Comparison of ENCODE assay signal across 8 mouse cellular contexts in genomic region chr12:12287131-12287786, GRCm38 (mm10). TPM values are rescaled to one million over a fixed set of nuclear protein-coding genes. Genes with fewer than 3 reads are reported as not detected.
DNase-seq lines count a peak whose midpoint lies in the region; ATAC-seq lines count a peak whose summit lies in the region.

No protein-coding gene starts in this region.

- DNase-seq in left cerebral cortex, postnatal 4 days: peak; percentile 78
- DNase-seq in left cerebral cortex, adult 8-10 months (ENCODE audit: low spot score in 2 of 2): no peak
- peak; percentile 26 to 35 for DNase-seq in adrenal gland, postnatal 36 days
- DNase-seq in cerebellum, postnatal 14 days: peak; percentile 73 to 78
- peak; percentile 88 for DNase-seq in telencephalon, adult 2 months (ENCODE audit: low read depth, low spot score)
- no peak for DNase-seq in spleen, adult 18-20 months

- H3K27me3 ChIP-seq in hindbrain, embryonic 12.5 days: no peaks in the 10 kb centered on the region
- no peaks in the 10 kb centered on the region for H3K27me3 ChIP-seq in megakaryocyte, embryonic 14.5 days (replicated peaks)

- H3K9me3 ChIP-seq in hindbrain, embryonic 12.5 days (replicated peaks): no peaks in the 10 kb centered on the region
- H3K9me3 ChIP-seq in megakaryocyte, embryonic 14.5 days: no peaks in the 10 kb centered on the region

- intact Hi-C loops in left cerebral cortex, postnatal 4 days (cut with DNase I): no loop called here

- peaks cover 26% of the 10 kb centered on the region for H3K4me1 ChIP-seq in hindbrain, embryonic 12.5 days
- H3K4me1 ChIP-seq in megakaryocyte, embryonic 14.5 days: peaks cover 44% of the 10 kb centered on the region

- ATAC-seq in hindbrain, embryonic 12.5 days (ENCODE audit: low FRiP score): peak; percentile 79

- no peaks in the 10 kb centered on the region for H3K36me3 ChIP-seq in hindbrain, embryonic 12.5 days
- H3K36me3 ChIP-seq in megakaryocyte, embryonic 14.5 days (replicated peaks; ENCODE audit: low read length): no peaks in the 10 kb centered on the region

- no peak overlapping the region for H3K4me3 ChIP-seq in hindbrain, embryonic 12.5 days
- H3K4me3 ChIP-seq in megakaryocyte, embryonic 14.5 days (replicated peaks): peak overlapping the region; percentile 88

- WGBS in hindbrain, embryonic 12.5 days: 50% methylated on average over 9 of the region's 9 CpGs

- peak overlapping the region; percentile 67; the same call in 1 of the 2 replicates for H3K27ac ChIP-seq in hindbrain, embryonic 12.5 days

- no peak overlapping the region; the same call in 1 of the 2 replicates for H3K9ac ChIP-seq in hindbrain, embryonic 12.5 days

- H3K4me2 ChIP-seq in hindbrain, embryonic 12.5 days (replicated peaks): no peak overlapping the region; the same call in 1 of the 2 replicates

RNA-seq across cellular contexts. Expression of gene Fam49a, which starts 25.3 kb away (rescaled TPM):
- 100 to 1,000 TPM; 346 to 364 TPM for total RNA-seq in left cerebral cortex, postnatal 4 days (2021)
- 100 to 1,000 TPM; 156 to 178 (median 169) TPM for total RNA-seq in left cerebral cortex, adult 8-10 months (2022)
- 10 to 100 TPM; 19.4 to 20.1 TPM for total RNA-seq in adrenal gland, postnatal 36 days (2021)
- polyA plus RNA-seq in hindbrain, embryonic 12.5 days (2016; fragmentation: Nextera tagmentation; extraction: Ambion mirVana): 21.3 and 22.2 TPM in 2 replicates
- 1.6 TPM in 1 of 2 replicates, not detected in the other for polyA plus RNA-seq in megakaryocyte, embryonic 14.5 days (2012; ENCODE audit: insufficient read depth, low replicate concordance)

Comparison
In these comparisons a context has a peak if more than half of its experiments do, and no peak if none do; other contexts are left out.
1. DNase-seq: peak in left cerebral cortex, postnatal 4 days (single experiment), adrenal gland, postnatal 36 days (2 of 2), cerebellum, postnatal 14 days (2 of 2) and telencephalon, adult 2 months (single experiment); none in left cerebral cortex, adult 8-10 months (0 of 2) and spleen, adult 18-20 months (0 of 2).
2. RNA of gene Fam49a, which starts 25.3 kb away (total RNA-seq): 346 to 364 TPM in left cerebral cortex, postnatal 4 days and 156 to 178 TPM in left cerebral cortex, adult 8-10 months; 19.4 to 20.1 TPM in adrenal gland, postnatal 36 days; every median in the first group is over 4 times any median in the second.